Mouse (Mus musculus): Measurements from ENCODE around the gene D16Ertd472e. TPM values are rescaled to one million over a fixed set of nuclear protein-coding genes. Genes with fewer than 3 reads are reported as not detected.

The D16Ertd472e gene
- polyA plus RNA-seq, 2 experiments, result 10.9 to 17.8 TPM

- H3K36me3 ChIP-seq (ENCODE audit: control insufficient read depth, insufficient read depth, low read length), result no peaks in the 10 kb centered on the region
These were observed 2.9 kb upstream of the D16Ertd472e start for GRCm38 (mm10) chr16:78579386-78579785.

GRCm38 (mm10) chr16:78577085-78577671, 670 bp upstream of the D16Ertd472e start:
- H3K9me3 ChIP-seq (ENCODE audit: control insufficient read depth, low read length), result no peaks in the 10 kb centered on the region
- ATAC-seq (ENCODE audit: low FRiP score, low read depth) (peak; percentile 38), DNase-seq (ENCODE audit: low spot score) (peak; percentile 64)
- H3K27ac ChIP-seq (replicated peaks; ENCODE audit: low read depth, low read length), result peak overlapping the region; percentile 92
- TF ChIP-seq POLR2A (IDR thresholded peaks at IDR 0.05; ENCODE audit: borderline replicate concordance, extremely low read depth, insufficient read depth, insufficient read length), result no peak
- peak overlapping the region; percentile 79 for H3K4me3 ChIP-seq (replicated peaks; ENCODE audit: low read length)
- H3K4me1 ChIP-seq (ENCODE audit: control insufficient read depth, insufficient read depth, low read length), result peaks cover 16% of the 10 kb centered on the region
- H3K9ac ChIP-seq (ENCODE audit: low read depth, low read length, severe bottlenecking), result peak overlapping the region; percentile 77
- no peaks in the 10 kb centered on the region for H3K27me3 ChIP-seq (ENCODE audit: control insufficient read depth, insufficient read depth, low read length)
- WGBS, result 21% methylated on average over 14 of the region's 14 CpGs
- H3K36me3 ChIP-seq (ENCODE audit: control insufficient read depth, insufficient read depth, low read length), result no peaks in the 10 kb centered on the region
- H3K4me2 ChIP-seq (replicated peaks; ENCODE audit: low read depth, low read length, severe bottlenecking), result peak overlapping the region; percentile 55

More at GRCm38 (mm10) chr16:78579386-78579785, 2.9 kb upstream of the D16Ertd472e start:
- ATAC-seq (ENCODE audit: low FRiP score, low read depth), result no peak
- WGBS, result 91% methylated on average over 4 of the region's 4 CpGs
- Histone ChIP-seq H3K4me3 (replicated peaks; ENCODE audit: low read length) (no peak overlapping the region), H3K9me3 (ENCODE audit: control insufficient read depth, low read length) (no peaks in the 10 kb centered on the region), H3K4me2 (replicated peaks; ENCODE audit: low read depth, low read length, severe bottlenecking) (no peak overlapping the region), H3K27me3 (ENCODE audit: control insufficient read depth, insufficient read depth, low read length) (no peaks in the 10 kb centered on the region), H3K4me1 (ENCODE audit: control insufficient read depth, insufficient read depth, low read length) (peaks cover 3% of the 10 kb centered on the region), H3K9ac (ENCODE audit: low read depth, low read length, severe bottlenecking) (no peak overlapping the region), H3K27ac (replicated peaks; ENCODE audit: low read depth, low read length) (no peak overlapping the region)
- no peak for TF ChIP-seq POLR2A (IDR thresholded peaks at IDR 0.05; ENCODE audit: borderline replicate concordance, extremely low read depth, insufficient read depth, insufficient read length)
- DNase-seq (ENCODE audit: low spot score), result no peak

GRCm38 (mm10) chr16:78575852-78576477, 543 bp downstream of the D16Ertd472e start:
- Histone ChIP-seq H3K4me3 (replicated peaks; ENCODE audit: low read length) (peak overlapping the region; percentile 79), H3K9me3 (ENCODE audit: control insufficient read depth, low read length) (no peaks in the 10 kb centered on the region), H3K9ac (ENCODE audit: low read depth, low read length, severe bottlenecking) (peak overlapping the region; percentile 77), H3K4me2 (replicated peaks; ENCODE audit: low read depth, low read length, severe bottlenecking) (peak overlapping the region; percentile 55), H3K36me3 (ENCODE audit: control insufficient read depth, insufficient read depth, low read length) (no peaks in the 10 kb centered on the region), H3K27me3 (ENCODE audit: control insufficient read depth, insufficient read depth, low read length) (no peaks in the 10 kb centered on the region), H3K4me1 (ENCODE audit: control insufficient read depth, insufficient read depth, low read length) (peaks cover 16% of the 10 kb centered on the region), H3K27ac (replicated peaks; ENCODE audit: low read depth, low read length) (peak overlapping the region; percentile 92)
- no peak for TF ChIP-seq POLR2A (IDR thresholded peaks at IDR 0.05; ENCODE audit: borderline replicate concordance, extremely low read depth, insufficient read depth, insufficient read length)
- DNase-seq (ENCODE audit: low spot score), result peak; percentile 43
- WGBS, result under 1% methylated on average over 41 of the region's 41 CpGs
- ATAC-seq (ENCODE audit: low FRiP score, low read depth), result peak; percentile 72

- Histone ChIP-seq H3K36me3 (ENCODE audit: control insufficient read depth, insufficient read depth, low read length) (no peaks in the 10 kb centered on the region), H3K4me3 (replicated peaks; ENCODE audit: low read length) (peak overlapping the region; percentile 79), H3K4me2 (replicated peaks; ENCODE audit: low read depth, low read length, severe bottlenecking) (peak overlapping the region; percentile 55), H3K27ac (replicated peaks; ENCODE audit: low read depth, low read length) (peak overlapping the region; percentile 92; the same call in 1 of the 2 replicates), H3K9ac (ENCODE audit: low read depth, low read length, severe bottlenecking) (peak overlapping the region; percentile 77), H3K27me3 (ENCODE audit: control insufficient read depth, insufficient read depth, low read length) (no peaks in the 10 kb centered on the region), H3K4me1 (ENCODE audit: control insufficient read depth, insufficient read depth, low read length) (peaks cover 16% of the 10 kb centered on the region), H3K9me3 (ENCODE audit: control insufficient read depth, low read length) (no peaks in the 10 kb centered on the region)
- WGBS, result 28% methylated on average over 4 of the region's 4 CpGs
- ATAC-seq (ENCODE audit: low FRiP score, low read depth) (no peak), DNase-seq (ENCODE audit: low spot score) (no peak)
- TF ChIP-seq POLR2A (IDR thresholded peaks at IDR 0.05; ENCODE audit: borderline replicate concordance, extremely low read depth, insufficient read depth, insufficient read length), result no peak
These were observed 1.2 kb downstream of the D16Ertd472e start for GRCm38 (mm10) chr16:78575190-78575851.

GRCm38 (mm10) chr16:78574241-78574640, 2.3 kb downstream of the D16Ertd472e start:
- Histone ChIP-seq H3K4me2 (replicated peaks; ENCODE audit: low read depth, low read length, severe bottlenecking) (peak overlapping the region; percentile 55), H3K36me3 (ENCODE audit: control insufficient read depth, insufficient read depth, low read length) (no peaks in the 10 kb centered on the region), H3K4me3 (replicated peaks; ENCODE audit: low read length) (peak overlapping the region; percentile 79), H3K27ac (replicated peaks; ENCODE audit: low read depth, low read length) (no peak overlapping the region), H3K4me1 (ENCODE audit: control insufficient read depth, insufficient read depth, low read length) (peaks cover 16% of the 10 kb centered on the region), H3K27me3 (ENCODE audit: control insufficient read depth, insufficient read depth, low read length) (no peaks in the 10 kb centered on the region), H3K9ac (ENCODE audit: low read depth, low read length, severe bottlenecking) (no peak overlapping the region), H3K9me3 (ENCODE audit: control insufficient read depth, low read length) (no peaks in the 10 kb centered on the region)
- ATAC-seq (ENCODE audit: low FRiP score, low read depth), result no peak
- TF ChIP-seq POLR2A (IDR thresholded peaks at IDR 0.05; ENCODE audit: borderline replicate concordance, extremely low read depth, insufficient read depth, insufficient read length), result no peak
- no peak for DNase-seq (ENCODE audit: low spot score)
- WGBS, result 39% methylated on average over 6 of the region's 6 CpGs

All from limb, embryonic 14.5 days (tissue).